Mouse (Mus musculus) limb, embryonic 14.5 days (tissue): ENCODE data around the gene Pvalb. TPM values are rescaled to one million over a fixed set of nuclear protein-coding genes. Genes with fewer than 3 reads are reported as not detected.

Source experiments
- ATAC-seq: fragments of 200-750 bp; cut with Nextera tagmentation; 2 replicates; pipeline ENCODE4 v1.8.0; 2017; ENCODE audit warnings: low read depth, moderate number of reproducible peaks, moderate TSS enrichment; ENCODE audit not compliant: low FRiP score
- DNase-seq: peaks from one replicate; pipeline ENCODE4 v3.0.0-alpha.2; 2015; ENCODE audit warnings: low spot score
- H3K27ac ChIP-seq: fragments of 300-500 bp; sonication (generic); replicated peaks from 2 replicates; pipeline ENCODE4 v1.5.1; 2014; ENCODE audit warnings: low read depth, mild to moderate bottlenecking, low read length, moderate library complexity, mixed read lengths
- H3K27me3 ChIP-seq: fragments of 300-500 bp; sonication (generic); 2 replicates; pipeline ENCODE4 v1.6.1; 2014; ENCODE audit warnings: low read length, mixed read lengths; ENCODE audit not compliant: control insufficient read depth, insufficient read depth
- H3K36me3 ChIP-seq: fragments of 300-500 bp; sonication (generic); 2 replicates; pipeline ENCODE4 v1.6.1; 2014; ENCODE audit warnings: mild to moderate bottlenecking, low read length, moderate library complexity, mixed read lengths; ENCODE audit not compliant: control insufficient read depth, insufficient read depth
- H3K4me1 ChIP-seq: fragments of 300-500 bp; sonication (generic); 2 replicates; pipeline ENCODE4 v1.6.1; 2014; ENCODE audit warnings: antibody characterized with exemption, low read length, mixed read lengths; ENCODE audit not compliant: control insufficient read depth, insufficient read depth
- H3K4me2 ChIP-seq: fragments of 300-500 bp; sonication (generic); replicated peaks from 2 replicates; pipeline ENCODE4 v1.6.1; 2014; ENCODE audit warnings: low read depth, mild to moderate bottlenecking, low read length, moderate library complexity; ENCODE audit not compliant: severe bottlenecking
- H3K4me3 ChIP-seq: fragments of 300-500 bp; sonication (generic); replicated peaks from 2 replicates; pipeline ENCODE4 v1.5.1; 2014; ENCODE audit warnings: low read length
- H3K9ac ChIP-seq: fragments of 300-500 bp; sonication (generic); 2 replicates; pipeline ENCODE4 v1.6.1; 2014; ENCODE audit warnings: mild to moderate bottlenecking, low read depth, low read length, moderate library complexity; ENCODE audit not compliant: severe bottlenecking
- H3K9me3 ChIP-seq: fragments of 300-500 bp; sonication (generic); 2 replicates; pipeline ENCODE4 v1.6.1; 2016; ENCODE audit warnings: low read length; ENCODE audit not compliant: control insufficient read depth
- POLR2A ChIP-seq: fragments of 200-500 bp; IDR thresholded peaks from 2 replicates; pipeline ENCODE4 v1.8.0; 2012; ENCODE audit warnings: inconsistent platforms, mild to moderate bottlenecking, moderate library complexity, borderline replicate concordance; ENCODE audit not compliant: insufficient read depth, insufficient read length; ENCODE audit errors: extremely low read depth
- WGBS: fragments of 180-500 bp; shearing (Covaris S2); extraction: QIAGEN DNeasy Blood & Tissue Kit; methylation state at CpG from one replicate; pipeline ENCODE4 v1.1.7; 2014; 5-methylcytosine and 5-hydroxymethylcytosine counted together
- polyA plus RNA-seq, 2 experiments: library from polyadenylated mRNA; depleted of rRNA in 1 of 2; stranded (reverse) in 1 of 2; unstranded in 1 of 2; fragments of >200 nt; fragmentation: Nextera tagmentation in 1 of 2; extraction: Ambion mirVana in 1 of 2; gene quantifications; 2 replicates each; pipeline versions ENCODE4 v1.2.1 to v1.2.3; 2012 to 2014

Pvalb gene
- polyA plus RNA-seq, 2 experiments = 0.16 TPM; not detected in 1

DNA sequence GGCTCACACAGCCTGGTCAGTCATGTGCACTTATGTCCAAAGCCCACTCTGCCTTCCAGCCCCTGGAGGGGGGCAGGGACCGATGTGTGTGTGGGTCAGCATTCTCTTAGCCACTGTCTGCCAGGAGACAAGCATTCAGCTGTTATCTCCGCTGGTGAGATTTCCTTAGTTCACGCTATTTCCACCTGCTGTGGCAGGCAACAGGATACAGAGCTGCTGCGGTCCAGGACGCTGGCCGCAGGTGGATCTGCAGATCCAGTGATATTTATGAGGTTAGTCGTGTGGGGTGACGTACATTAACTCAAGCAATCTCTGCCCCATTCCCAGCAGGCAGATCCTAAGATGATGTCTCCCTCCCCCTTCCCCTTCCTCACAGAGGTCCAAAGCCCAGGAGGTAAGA lies 5.2 kb upstream of the Pvalb start:
- no peak for TF ChIP-seq POLR2A
- Histone ChIP-seq H3K9me3 (0 out of 2 replicates have a peak, but pooled peaks cover 3% of the 10 kb centered on the region), H3K9ac (no peak overlapping the region), H3K36me3 (no peaks in the 10 kb centered on the region), H3K27ac (no peak overlapping the region), H3K4me2 (no peak overlapping the region), H3K4me3 (no peak overlapping the region), H3K27me3 (no peaks in the 10 kb centered on the region), H3K4me1 (no peaks in the 10 kb centered on the region)
- DNase-seq (no peak), ATAC-seq (no peak)
- WGBS = 76% methylated on average over 8 of the region's 8 CpGs

DNA sequence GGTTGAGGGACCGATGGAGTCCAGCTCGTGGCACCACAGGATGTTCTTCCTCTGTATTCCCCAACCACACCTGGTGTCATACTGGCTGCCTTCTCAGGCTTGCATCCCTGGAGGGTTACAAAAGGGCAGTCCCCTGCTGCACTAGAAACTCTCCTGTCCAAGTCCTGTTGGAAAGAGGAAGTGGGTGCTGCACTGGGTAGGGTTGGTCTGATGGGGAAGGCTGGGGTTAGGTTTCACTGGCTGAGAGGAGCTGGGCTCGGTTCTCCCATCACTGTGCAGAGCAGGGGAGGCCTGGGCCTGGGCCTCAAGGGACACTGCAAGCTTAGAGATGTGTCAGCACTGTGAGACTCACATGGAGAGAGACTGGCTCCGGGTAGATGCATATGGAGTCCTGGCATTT lies 4.0 kb upstream of the Pvalb start:
- peaks cover 8% of the 10 kb centered on the region; the same call in 1 of the 2 replicates for H3K27me3 ChIP-seq
- no peak for ATAC-seq
- no peak for TF ChIP-seq POLR2A
- H3K27ac ChIP-seq = no peak overlapping the region
- no peak overlapping the region for H3K9ac ChIP-seq
- 0 out of 2 replicates have a peak, but pooled peaks cover 3% of the 10 kb centered on the region for H3K9me3 ChIP-seq
- no peak overlapping the region for H3K4me2 ChIP-seq
- WGBS = 83% methylated on average over 4 of the region's 4 CpGs
- no peaks in the 10 kb centered on the region for H3K4me1 ChIP-seq
- DNase-seq = no peak
- H3K4me3 ChIP-seq = no peak overlapping the region
- H3K36me3 ChIP-seq = no peaks in the 10 kb centered on the region

DNA sequence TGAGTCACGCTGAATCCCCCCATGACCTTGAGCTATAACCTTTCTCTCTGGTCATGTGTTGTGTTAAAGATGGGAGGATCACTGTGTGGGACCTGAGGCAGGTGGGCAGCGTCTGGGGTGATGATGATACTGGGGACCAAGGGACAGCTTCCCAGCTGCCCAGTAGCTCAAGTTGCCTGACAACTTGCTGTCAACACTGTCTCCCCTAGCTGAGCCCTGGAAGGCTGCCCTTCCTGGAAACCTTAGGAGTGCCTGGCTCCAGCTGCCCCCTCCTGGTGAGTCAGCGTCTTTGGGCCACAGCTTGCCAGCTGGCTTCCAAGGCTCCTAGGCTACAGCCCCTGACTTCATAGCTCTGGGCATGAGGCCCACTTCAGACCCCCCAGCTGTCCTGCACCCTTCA lies 1.0 kb downstream of the Pvalb start:
- DNase-seq (peak; percentile 30), ATAC-seq (no peak)
- H3K4me2 ChIP-seq = no peak overlapping the region
- H3K9me3 ChIP-seq = 0 out of 2 replicates have a peak, but pooled peaks cover 3% of the 10 kb centered on the region
- H3K4me1 ChIP-seq = peaks cover 4% of the 10 kb centered on the region; the same call in 1 of the 2 replicates
- no peak overlapping the region for H3K9ac ChIP-seq
- no peak for TF ChIP-seq POLR2A
- H3K27ac ChIP-seq = no peak overlapping the region
- H3K36me3 ChIP-seq = no peaks in the 10 kb centered on the region
- 36% methylated on average over 3 of the region's 3 CpGs for WGBS
- H3K4me3 ChIP-seq = no peak overlapping the region
- peaks cover 42% of the 10 kb centered on the region for H3K27me3 ChIP-seq

DNA sequence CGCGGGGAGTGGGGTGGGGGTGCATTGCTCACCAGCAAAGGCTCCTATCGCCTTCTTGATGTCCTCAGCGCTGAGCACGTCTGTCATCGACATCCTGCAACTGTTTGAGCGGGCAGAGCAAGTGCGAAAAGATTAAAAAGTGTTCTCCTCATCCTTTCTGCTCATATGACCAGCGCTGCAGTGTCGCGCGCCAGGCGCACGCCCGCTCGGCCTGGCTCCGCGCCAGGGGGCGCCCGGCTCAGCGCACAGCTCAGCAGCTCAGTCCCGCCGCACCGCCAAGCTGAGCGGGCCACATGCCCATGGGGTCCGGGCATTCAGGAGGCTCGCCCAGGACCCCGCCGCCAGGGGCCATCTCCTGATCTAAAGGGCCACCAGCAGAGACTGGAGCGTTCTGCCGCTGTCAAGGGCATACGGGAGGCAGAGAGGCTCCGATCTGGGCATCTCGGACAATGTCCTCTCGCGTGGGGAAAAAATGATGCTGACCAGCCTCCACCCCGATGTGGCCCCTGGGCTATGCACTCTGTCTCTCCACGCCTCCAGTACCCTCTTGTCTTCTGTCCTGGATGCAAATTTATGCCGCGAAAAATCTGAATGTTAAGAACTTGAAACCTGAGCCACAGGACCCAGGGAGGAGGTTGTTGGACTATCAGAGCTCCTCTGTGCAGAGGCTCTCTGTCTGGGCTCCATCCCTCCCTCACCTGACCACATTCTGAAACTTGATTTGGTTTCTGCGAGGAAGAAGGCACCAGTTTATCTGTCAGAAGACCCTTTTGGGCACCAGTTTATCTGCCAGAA lies 1.9 kb downstream of the Pvalb start:
- H3K4me2 ChIP-seq = peak overlapping the region; percentile 56
- ATAC-seq (0 out of 2 replicates have a peak, but pooled peaks have one; percentile 34), DNase-seq (peak; percentile 11)
- H3K9ac ChIP-seq = 0 out of 2 replicates have a peak overlapping the region, but pooled peaks have one; percentile 7
- H3K9me3 ChIP-seq = no peaks in the 10 kb centered on the region
- peaks cover 42% of the 10 kb centered on the region for H3K27me3 ChIP-seq
- 4% methylated on average over 39 of the region's 41 CpGs for WGBS
- peaks cover 4% of the 10 kb centered on the region; the same call in 1 of the 2 replicates for H3K4me1 ChIP-seq
- peak overlapping the region; percentile 28 for H3K4me3 ChIP-seq
- H3K27ac ChIP-seq = no peak overlapping the region
- H3K36me3 ChIP-seq = no peaks in the 10 kb centered on the region
- no peak for TF ChIP-seq POLR2A

DNA sequence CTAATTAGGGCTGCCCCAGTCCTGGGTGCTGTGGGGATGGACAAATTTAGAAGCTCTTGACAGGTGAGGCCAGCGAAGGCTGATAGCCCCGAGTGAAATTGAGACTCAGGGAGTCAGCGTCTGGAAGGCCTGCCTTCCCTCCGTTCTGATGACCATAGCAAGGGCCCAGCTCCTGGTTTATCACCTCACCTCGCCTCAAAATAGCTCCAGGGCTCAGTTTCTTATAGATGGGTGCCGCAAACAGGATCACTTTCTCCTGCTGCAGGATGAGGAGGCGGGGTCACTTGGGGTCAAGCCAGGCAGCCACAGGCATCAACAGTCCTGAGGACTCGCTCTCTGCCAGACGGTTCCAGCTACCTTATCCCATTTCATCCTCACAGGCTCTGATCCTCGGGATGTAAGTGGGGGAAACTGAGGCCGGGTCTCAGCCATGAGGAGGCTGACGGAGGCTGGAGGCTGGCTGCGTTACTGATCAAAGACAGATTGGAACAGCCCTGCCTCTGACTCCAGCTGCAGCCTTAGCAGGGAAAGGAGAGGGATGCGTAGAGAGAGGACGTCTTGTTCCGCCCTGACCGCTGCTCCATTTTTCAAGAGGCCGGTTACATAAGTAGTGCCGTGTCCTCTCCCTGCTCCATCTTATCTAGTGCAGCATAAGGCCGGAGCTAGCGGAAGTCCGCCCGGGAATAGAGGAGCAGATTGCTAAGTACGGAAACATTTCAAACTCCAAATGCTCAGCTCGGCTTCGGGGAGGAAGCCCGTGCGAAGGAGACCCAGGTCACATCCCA lies 10.9 kb downstream of the Pvalb start:
- DNase-seq = no peak

More for the DNA sequence above, 10.9 kb downstream of the Pvalb start:
- ATAC-seq = no peak
- TF ChIP-seq POLR2A = no peak
- H3K4me1 ChIP-seq = no peaks in the 10 kb centered on the region
- WGBS = 67% methylated on average over 28 of the region's 28 CpGs
- H3K27ac ChIP-seq = no peak overlapping the region
- H3K36me3 ChIP-seq = no peaks in the 10 kb centered on the region
- no peak overlapping the region for H3K4me3 ChIP-seq
- H3K9me3 ChIP-seq = no peaks in the 10 kb centered on the region
- H3K4me2 ChIP-seq = no peak overlapping the region
- no peaks in the 10 kb centered on the region for H3K27me3 ChIP-seq
- H3K9ac ChIP-seq = no peak overlapping the region
